Mouse (Mus musculus) left cerebral cortex, postnatal 4 days (tissue): ENCODE data around the gene Oxsr1. TPM values are rescaled to one million over a fixed set of nuclear protein-coding genes. Genes with fewer than 3 reads are reported as not detected.
"Not testable (repeated sequence)": the region's sequence is repeated elsewhere in the genome, so short reads cannot be mapped to it uniquely, and the experiment has no call there.

Experiments
- DNase-seq: peaks from one replicate; pipeline ENCODE4 v3.0.0-alpha.2; 2022
- intact Hi-C: fragments of 180-260 bp; cut with DNase I; formaldehyde crosslinking; loops from one replicate; pipeline ENCODE4 v1.15.1; 2025
- total RNA-seq, 2 experiments: library from RNA; stranded (reverse); gene quantifications; 2 replicates each; pipeline ENCODE4 v1.2.3; 2021

Gene Oxsr1
- total RNA-seq, 2 experiments from 2014 or later = 53.4 to 53.8 TPM

DNA sequence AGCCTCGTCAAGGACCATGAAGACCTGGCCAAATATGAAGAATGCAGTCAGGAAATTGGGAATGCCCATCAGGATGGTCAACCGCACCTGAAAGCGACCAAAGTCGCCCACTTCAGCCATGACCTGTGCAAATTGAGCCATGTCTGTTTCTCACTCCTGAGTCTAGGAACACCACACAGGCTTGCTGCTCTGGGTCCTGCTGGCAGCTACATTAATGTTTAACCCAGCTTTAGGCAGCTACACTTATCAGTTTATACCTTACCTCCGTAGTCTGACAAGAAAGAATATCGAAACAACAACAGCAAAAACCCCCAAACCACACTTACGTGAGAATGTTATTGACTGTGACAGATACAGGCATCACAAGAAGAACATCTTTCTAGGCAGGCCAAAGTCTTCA lies 90.7 kb downstream of the Oxsr1 start:
- intact Hi-C loops = no loop called here
- no peak for DNase-seq

GRCm38 (mm10) chr9:119230829-119231228 lies 91.4 kb downstream of the Oxsr1 start:
- intact Hi-C loops = no loop called here
- no peak for DNase-seq

DNA sequence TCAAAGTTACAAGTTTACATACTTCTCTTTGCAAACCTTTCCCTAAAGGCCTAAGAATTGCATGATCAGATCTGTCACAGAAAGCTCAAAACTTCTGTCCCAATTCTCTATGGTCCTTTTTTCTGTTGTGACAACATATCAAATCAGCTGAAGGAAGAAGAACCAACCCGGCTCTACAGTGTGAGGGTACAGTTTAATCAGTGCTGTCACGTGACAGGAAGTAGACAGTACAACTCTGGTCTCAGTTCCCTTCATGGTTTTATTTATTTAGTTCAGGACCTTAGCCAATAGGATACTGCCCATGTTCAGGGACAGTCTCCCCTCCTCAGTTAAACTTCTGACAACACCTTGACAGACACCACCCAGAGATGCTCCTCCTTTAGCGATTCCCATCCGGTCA lies 102.0 kb downstream of the Oxsr1 start:
- no peak for DNase-seq
- intact Hi-C loops = no loop called here

GRCm38 (mm10) chr9:119219667-119220066 lies 102.6 kb downstream of the Oxsr1 start:
- no peak for DNase-seq
- intact Hi-C loops = no loop called here

- DNase-seq, intact Hi-C loops: not testable (repeated sequence)
Observed at GRCm38 (mm10) chr9:119215341-119215740, 106.9 kb downstream of the Oxsr1 start.

DNA sequence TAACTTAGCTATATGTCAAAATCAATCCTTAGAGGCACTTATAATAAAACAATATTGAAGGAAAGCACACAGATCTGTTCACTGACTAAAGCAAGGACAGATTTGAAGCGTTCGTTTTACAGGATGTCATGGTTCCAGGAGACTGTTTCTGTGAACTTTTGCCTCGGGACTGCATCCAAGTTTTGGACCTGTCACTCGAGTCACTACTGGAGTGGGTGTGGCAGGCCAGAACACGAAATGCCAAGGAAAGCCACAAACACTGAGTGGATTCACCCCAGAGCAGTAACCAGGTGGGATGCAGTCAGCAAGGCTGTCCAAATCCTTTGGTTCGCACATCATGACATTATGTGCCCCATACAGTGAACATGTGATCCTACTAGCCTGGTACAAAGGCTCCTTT lies 107.6 kb downstream of the Oxsr1 start:
- intact Hi-C loops = no loop called here
- DNase-seq = no peak

DNA sequence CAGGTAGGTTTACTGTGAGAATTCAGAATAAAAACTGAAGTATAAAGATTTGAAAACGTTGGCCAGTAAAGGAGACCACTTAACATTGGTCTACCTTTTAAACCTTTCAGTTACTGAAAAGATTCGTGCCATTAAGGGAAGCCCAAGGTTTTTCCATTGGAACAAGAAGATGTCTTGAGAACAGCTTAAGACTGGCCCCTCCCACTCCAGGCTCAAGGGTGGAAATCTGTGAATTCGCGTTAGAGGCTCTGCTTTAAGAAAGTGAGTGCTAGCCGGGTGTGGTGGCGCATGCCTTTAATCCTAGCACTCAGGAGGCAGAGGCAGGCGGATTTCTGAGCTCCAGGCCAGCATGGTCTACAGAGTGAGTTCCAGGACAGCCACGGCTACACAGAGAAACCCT lies 109.2 kb downstream of the Oxsr1 start:
- no peak for DNase-seq
- intact Hi-C loops = no loop called here

DNA sequence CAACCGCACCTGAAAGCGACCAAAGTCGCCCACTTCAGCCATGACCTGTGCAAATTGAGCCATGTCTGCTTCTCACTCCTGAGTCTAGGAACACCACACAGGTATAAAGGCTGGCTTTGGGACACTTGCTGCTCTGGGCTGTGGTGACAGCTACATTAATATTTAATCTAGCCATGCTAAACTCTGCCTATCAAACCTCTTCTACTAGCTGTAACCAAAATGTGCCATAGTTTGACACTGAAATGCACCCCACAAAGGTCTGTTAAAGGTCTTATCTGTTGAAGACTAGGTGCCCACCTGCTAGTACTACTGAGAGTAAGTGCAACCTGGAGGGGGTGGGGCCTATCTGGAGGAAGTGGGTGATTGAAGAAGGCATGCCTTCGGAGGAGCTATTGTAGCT lies 113.2 kb downstream of the Oxsr1 start, which contains the start of gene Slc22a13:
Gene Slc22a13 (minus strand): TSS at position 101 of the 400 bp plus-strand sequence.
- intact Hi-C loops = no loop called here
- DNase-seq = no peak

GRCm38 (mm10) chr9:119207113-119207512 lies 115.1 kb downstream of the Oxsr1 start:
- DNase-seq = no peak
- intact Hi-C loops = no loop called here

DNA sequence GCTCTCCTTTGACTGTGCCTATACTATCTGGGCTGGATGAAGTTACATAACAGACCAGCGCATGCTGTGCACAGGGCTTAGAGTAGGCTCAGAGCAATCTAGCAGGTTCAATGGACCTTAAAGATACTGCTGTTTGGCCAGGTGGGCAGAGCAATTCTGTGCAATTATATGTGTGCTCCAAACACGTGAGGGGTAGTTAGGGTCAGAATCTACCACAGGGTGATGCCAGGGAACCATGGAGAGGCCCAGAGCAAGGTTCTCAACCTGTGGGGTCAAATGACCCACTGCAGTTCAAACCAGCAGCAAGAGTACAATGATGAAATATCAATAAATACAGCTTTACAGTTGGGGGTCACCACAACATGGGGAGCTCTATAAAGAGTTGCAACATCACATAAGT lies 115.6 kb downstream of the Oxsr1 start:
- intact Hi-C loops = no loop called here
- DNase-seq = no peak

DNA sequence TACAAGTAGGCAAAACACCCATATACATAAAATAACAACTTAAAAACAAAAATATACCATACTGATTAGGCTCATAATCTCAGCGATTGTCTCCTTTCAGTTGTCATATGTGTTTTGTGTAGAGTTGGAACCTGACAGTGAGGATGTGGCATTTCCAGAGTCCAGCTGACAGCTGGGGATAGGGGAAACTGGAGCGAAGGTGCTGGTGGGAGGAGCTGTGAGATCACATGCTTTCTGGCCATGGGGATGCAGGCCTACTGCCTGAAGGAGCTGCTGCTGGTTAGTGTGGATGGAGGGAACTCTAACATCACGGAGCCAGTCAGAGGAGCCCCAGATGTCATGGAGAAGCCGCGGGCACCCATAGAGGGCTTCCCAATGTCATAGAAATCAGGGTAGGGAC lies 116.5 kb downstream of the Oxsr1 start:
- DNase-seq = no peak
- intact Hi-C loops = no loop called here

GRCm38 (mm10) chr9:119203617-119204016 lies 118.6 kb downstream of the Oxsr1 start:
- intact Hi-C loops = no loop called here
- no peak for DNase-seq

- DNase-seq = no peak
- intact Hi-C loops = no loop called here
Observed at GRCm38 (mm10) chr9:119201653-119202052, 120.6 kb downstream of the Oxsr1 start.

- no peak for DNase-seq
- intact Hi-C loops = no loop called here
Observed at GRCm38 (mm10) chr9:119199151-119199861, 122.9 kb downstream of the Oxsr1 start.

GRCm38 (mm10) chr9:119192202-119192990 lies 129.8 kb downstream of the Oxsr1 start:
- DNase-seq = peak; percentile 23
- intact Hi-C loops = no loop called here

Other genes starting within 250 kb of the Oxsr1 start
- gene Plcd1, start 228.9 kb downstream of the Oxsr1 start, total RNA-seq = 10 to 100 TPM; 16.3 to 17.3 TPM
- gene Dlec1, start 219.9 kb downstream of the Oxsr1 start, total RNA-seq = 1 to 10 TPM in 1 of 2 experiments, under 1 TPM in 1; 0.82 to 2.6 TPM
- gene Acaa1b, start 165.3 kb downstream of the Oxsr1 start, total RNA-seq = 1 to 10 TPM; 2.2 to 3.7 TPM
- not detected for gene Gm47289, start 163.3 kb downstream of the Oxsr1 start, total RNA-seq
- gene Slc22a13, start 113.3 kb downstream of the Oxsr1 start, total RNA-seq = not detected
- 10 to 100 TPM; 58.3 to 73.2 TPM for gene Acaa1a, start 17.2 kb upstream of the Oxsr1 start, total RNA-seq
- gene Myd88, start 19.0 kb upstream of the Oxsr1 start, total RNA-seq = 1 to 10 TPM; 4.8 to 5.2 TPM
- gene Xylb, start 35.0 kb upstream of the Oxsr1 start, total RNA-seq = 1 to 10 TPM; 2.9 to 3.5 TPM
- not detected for gene Slc22a14, start 43.1 kb upstream of the Oxsr1 start, total RNA-seq
- 10 to 100 TPM; 23.8 to 24.6 TPM for gene Acvr2b, start 79.7 kb upstream of the Oxsr1 start, total RNA-seq
- 10 to 100 TPM; 28.8 to 29.0 TPM for gene Exog, start 122.5 kb upstream of the Oxsr1 start, total RNA-seq